Mouse (Mus musculus) gonadal fat pad, adult 2 months (tissue): ENCODE results near the gene Fgfr1op. TPM values are rescaled to one million over a fixed set of nuclear protein-coding genes. Genes with fewer than 3 reads are reported as not detected.
"Not testable (repeated sequence)": the region's sequence is repeated elsewhere in the genome, so short reads cannot be mapped to it uniquely, and the experiment has no call there.

Source experiments
- DNase-seq: peaks from one replicate; pipeline ENCODE4 v3.0.0-alpha.2; 2012; ENCODE audit warnings: low read depth
- polyA plus RNA-seq: library from polyadenylated mRNA; depleted of rRNA; stranded (reverse); fragments of >200 nt; gene quantifications from 2 replicates; pipeline ENCODE4 v1.2.3, GENCODE M21; 2012

Gene Fgfr1op
- polyA plus RNA-seq, 1 experiment = 3.7 TPM

GRCm38 (mm10) chr17:8167436-8167835, 2.1 kb downstream of the Fgfr1op start:
- not testable (repeated sequence) for DNase-seq

- DNase-seq = no peak
These were observed 5.0 kb downstream of the Fgfr1op start for GRCm38 (mm10) chr17:8170331-8170730.

- DNase-seq = no peak
These were observed 5.8 kb downstream of the Fgfr1op start for GRCm38 (mm10) chr17:8171081-8171480.

DNA sequence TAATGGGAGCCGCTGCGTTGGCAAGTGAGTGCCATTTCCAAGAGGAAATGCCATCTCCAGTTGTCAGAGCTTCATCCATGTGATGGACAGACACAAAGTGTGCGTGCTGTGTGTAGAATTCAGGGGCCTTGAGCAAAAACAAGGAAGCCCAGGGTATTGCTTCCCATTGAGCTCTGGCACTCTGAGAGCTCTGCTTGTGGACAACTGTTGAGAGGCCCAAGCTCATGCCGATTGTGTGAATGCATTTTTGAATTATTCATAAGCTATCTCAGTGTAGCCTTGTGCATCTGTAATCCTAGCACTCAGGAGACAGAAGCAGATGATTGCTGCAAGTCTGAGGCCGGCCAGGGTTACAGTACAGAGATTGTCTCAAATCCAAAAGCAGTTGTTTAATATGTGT, 11.8 kb downstream of the Fgfr1op start:
- DNase-seq = no peak

- no peak for DNase-seq
These were observed 18.5 kb downstream of the Fgfr1op start for GRCm38 (mm10) chr17:8183815-8184214.

DNA sequence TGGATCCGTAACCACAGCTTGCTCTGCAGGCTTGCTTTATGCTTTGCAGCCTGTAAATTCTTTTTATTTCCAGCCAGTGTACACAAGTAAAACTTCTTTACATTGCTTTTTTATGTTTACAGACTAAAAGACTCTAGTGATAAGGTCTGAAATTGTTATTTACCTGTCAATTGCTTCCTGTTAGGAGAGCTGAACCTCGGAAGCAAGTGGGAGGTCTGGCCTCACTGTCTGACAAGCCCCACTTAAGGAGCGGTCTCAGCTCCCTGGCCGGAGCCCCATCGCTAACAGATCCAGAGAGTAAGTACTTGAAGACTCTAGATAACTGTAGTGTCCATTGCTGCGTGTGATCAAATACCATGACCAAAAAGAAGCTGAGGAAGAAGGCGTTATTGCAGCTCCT, 18.9 kb downstream of the Fgfr1op start:
- no peak for DNase-seq

DNA sequence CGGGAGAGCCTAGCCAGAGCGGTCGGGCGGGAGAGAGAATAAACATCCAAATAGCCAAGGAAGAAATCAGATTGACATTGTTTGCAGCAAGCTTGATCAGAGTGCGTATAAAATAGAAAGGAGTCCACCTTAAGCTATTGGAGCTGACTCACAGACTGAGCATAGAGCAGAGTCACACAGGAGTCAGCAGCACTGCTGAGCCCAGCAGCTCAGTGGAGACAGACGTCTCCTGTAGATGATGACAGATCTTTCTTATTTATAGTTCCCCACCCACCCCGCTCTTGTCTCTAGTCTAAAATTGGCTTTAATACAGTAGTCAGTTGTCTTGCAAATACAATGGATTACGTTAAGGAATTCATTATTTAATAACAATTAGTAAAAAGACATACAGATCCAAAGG, 28.4 kb downstream of the Fgfr1op start:
- DNase-seq = no peak

DNA sequence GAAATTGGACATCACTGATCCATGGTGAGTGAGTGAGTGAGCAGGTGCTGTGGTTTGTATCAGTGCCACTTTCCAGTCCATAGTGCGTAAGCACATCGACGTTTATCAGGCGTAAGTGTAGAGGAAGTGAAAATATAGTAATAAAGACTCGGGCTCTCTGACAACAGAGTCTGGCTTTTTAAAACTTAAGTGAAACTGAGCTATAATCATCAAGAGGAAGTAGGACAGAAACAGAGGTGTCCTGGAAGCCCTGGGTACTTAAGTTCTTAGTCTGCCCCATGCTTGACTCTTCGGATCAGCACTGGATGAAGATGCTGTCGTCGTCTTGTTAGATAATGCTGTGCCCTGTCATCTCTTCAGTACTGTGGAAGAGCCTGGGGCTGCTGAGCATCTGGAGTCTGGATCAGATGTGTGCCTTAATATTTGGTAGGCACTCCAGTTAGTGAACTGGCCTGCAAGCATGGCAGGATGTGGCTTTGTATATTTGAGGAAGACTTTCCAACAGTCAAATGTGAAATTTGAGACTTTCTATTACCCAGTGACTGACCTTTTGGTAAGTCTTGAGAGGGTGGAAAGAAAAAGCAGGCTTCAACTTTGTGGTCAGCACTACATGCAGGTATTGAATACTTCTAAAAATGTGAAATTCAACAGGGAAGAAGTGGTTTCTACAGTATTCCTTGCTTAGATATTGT, 30.5 kb downstream of the Fgfr1op start:
- DNase-seq = no peak

DNA sequence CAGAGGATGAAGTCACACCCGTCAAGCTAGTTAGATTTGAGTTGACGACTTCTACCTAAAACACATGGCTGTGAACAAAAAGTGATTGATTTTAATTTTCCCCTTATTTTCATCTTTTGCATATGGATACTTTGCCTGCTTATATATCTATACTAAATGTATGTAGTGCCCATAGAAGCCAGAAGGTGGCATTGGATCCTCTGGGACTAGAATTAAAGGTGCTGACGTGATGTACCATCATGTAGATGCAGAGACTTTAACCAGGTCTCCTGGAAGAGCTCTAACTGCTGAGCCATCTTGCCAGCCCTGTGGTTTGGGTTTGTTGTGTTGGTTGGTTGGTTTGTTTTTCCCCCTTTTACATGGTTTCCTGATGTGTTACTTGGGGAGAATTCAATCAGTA, 32.4 kb downstream of the Fgfr1op start:
- no peak for DNase-seq

DNA sequence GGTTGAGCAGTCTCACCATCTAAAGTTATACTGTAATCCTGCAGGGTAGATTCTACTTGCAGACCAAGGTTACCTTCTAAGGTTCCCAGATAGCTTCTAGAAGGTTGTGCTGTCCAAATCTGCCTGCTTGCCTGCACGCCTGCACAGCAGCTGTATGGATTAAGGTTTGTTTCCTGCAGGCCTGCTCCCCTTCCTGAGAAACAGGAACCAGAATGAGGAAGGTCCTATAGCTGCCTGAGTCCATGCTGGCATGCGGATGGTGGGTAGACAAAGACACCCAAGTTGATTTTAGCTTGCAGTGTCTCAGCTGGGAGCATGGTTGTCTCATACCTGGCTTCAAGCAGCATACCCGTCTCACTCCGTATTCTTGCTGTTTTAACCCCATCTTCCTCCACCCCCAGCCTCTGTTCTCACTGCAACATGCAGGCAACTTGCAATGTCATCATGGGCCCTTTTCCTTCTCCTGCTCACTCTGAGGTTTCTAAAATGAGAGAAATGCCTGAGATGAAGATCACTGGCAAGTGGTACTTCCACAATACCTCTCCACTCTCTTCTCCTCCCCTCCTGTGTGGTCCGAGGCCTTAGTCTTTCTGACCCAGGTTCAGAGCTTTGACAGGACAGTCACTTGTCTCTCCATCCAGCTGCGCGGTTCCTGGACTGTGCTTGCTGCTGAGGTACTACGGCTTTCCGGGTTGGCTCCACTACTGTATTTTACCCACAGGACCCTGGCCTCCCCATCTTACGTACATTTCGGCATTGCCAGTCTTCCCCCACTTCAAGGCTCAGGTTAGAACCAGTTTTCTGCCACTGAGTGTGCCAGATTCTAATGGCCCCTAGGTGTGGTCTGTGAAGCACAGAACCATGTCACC, 34.0 kb downstream of the Fgfr1op start:
- no peak for DNase-seq

- DNase-seq = no peak
These were observed 34.6 kb downstream of the Fgfr1op start for GRCm38 (mm10) chr17:8199936-8200330.

DNA sequence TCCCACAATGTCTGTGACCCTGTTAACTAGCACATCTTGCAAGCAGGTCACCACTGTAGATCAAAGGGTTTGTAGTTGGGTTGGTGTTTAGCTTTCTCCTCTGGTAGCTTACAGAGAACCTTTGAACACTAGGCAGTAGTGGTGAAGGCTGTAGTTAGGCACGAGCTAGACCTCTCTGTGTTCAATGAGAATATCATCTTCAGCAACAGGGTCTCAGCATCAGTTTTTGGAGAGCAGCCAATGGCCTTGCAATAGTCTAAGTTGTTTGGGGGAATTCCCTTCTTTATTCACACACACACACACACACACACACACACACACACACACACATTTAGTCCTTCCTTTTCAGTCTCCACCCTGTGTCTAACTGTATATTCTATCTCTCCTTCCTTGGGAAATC, 38.2 kb downstream of the Fgfr1op start:
- DNase-seq = no peak

- not testable (repeated sequence) for DNase-seq
These were observed 39.9 kb downstream of the Fgfr1op start for GRCm38 (mm10) chr17:8205221-8205631.

GRCm38 (mm10) chr17:8206691-8207090, 41.4 kb downstream of the Fgfr1op start:
- DNase-seq = no peak

GRCm38 (mm10) chr17:8209696-8210095, 44.4 kb downstream of the Fgfr1op start:
- no peak for DNase-seq

DNA sequence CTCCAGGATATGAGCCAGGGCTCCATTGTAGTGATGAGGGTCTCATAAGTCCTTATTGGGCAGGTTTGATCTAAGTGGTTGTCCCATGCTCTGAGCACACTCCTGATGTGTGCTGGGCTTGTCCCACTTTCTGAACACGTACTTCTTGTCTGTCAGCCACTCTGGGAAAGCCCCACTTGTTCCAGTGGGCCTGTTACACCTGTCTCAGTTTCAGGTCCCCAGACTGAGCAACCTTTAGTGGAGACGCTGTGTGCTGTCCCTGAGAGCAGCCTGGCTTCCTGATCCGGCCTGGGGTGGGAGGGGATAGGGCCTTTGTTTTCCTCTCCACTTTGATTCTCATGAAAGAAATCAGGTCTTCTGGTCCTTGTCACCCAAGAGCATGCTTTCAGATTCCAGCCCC, 44.9 kb downstream of the Fgfr1op start:
- no peak for DNase-seq

DNA sequence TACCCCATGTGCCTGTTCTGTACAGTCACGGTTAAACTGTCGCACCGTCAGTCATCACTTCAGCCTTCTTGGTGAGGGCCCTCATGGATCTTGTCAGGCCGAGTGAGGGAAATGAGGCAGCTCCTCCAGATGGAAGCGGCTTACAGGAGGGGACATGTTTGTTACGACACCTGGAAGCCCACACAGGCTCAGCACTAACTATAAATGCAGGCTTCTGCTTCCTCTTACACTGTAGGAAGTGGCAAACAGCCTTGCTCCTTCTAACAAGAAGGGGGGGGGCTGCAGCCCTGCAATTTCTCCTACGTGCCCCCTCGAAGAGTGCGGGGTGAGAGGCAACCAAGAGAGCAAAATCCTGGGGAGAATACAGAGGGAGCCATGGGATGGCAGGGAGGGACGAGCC, 45.4 kb downstream of the Fgfr1op start:
- no peak for DNase-seq

DNA sequence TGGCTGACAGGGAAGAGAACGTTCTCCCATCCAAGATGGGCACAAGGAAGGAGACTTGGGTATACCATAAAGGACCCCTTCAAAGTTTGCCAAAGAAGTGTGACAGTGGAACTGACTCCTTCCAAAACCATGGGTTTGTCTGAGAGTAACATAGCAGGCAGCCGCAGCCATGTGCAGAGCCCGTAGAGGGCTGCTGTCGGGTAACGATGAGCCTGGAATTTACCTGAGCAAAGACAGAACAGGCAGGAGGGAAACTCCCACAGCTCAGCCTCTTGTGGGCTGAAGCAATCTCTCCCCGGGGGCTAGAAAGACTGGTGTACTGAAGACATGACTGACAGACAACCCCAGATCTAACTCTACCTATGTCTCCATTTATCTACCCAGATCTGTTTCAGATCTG, 46.1 kb downstream of the Fgfr1op start:
- no peak for DNase-seq

GRCm38 (mm10) chr17:8214369-8214768, 49.1 kb downstream of the Fgfr1op start:
- DNase-seq = no peak

GRCm38 (mm10) chr17:8215016-8215745, 49.9 kb downstream of the Fgfr1op start:
- no peak for DNase-seq

- no peak for DNase-seq
These were observed 57.9 kb downstream of the Fgfr1op start for GRCm38 (mm10) chr17:8223225-8223624.

GRCm38 (mm10) chr17:8224072-8224471, 58.8 kb downstream of the Fgfr1op start:
- no peak for DNase-seq

- DNase-seq = no peak
These were observed 59.9 kb downstream of the Fgfr1op start for GRCm38 (mm10) chr17:8225166-8225565.
